Mouse (Mus musculus) mature B cell (primary cell): ENCODE results near the gene Slc25a24.

ENCODE experiments used
- in situ Hi-C: fragments of 300-500 bp; cut with MboI; formaldehyde crosslinking; loops from 2 replicates; pipeline ENCODE4 v1.14.3; 2019

Gene Slc25a24

DNA sequence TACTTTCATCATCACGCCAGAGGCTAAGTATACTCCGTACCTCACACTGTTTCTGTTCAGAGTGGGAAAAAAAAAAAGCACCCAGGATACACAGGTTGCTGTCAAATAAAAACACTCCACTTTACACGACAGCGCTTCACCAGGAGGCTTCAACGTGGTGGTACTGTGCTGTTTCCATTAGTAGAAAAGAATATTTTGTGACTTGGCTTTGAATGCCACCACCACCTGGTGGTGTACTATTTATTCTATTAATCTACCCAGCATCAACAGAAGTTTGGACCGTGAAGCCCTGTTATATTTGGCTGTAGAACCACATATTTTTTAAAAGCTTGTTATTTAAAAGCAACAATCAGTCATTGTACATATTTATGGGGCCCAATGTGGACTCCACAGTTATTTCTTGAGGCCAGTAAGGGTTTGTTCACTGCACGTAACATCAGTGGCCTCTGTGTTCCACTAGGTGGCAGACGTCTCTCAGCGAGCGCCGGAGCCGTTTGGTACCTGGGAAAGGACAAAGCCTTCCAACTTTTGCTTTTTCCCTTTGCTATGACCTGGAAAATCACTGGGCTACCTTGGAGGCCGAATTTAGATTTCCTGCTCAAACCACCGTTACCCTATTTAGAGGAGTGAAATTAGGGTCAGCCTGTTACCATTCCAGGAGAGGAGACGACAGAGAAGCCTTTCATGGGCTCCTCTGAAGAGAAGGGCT, 48.3 kb downstream of the Slc25a24 start:
- in situ Hi-C loops: loop anchor here (10.0 kb wide), 1 partner anchor 314 kb away; no protein-coding TSS in a partner anchor

DNA sequence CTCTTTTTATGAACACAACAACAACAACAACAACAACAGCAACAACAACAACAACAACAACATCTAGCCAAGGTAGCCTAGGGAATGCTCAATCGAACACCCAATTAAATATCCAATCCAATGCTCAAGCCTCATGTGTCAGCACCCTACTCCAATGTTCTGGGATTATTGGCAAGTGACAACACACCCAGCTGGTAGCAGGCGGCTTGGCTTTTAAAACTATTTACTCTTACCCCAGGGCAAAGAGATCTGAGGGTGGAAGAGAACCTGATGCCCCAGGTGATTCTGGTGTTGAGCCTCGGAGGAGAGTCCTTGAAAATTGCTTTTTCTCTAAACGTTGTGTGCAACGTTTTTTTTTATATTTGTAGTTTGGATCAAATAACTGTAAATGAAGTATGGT, 51.4 kb downstream of the Slc25a24 start:
- in situ Hi-C loops: loop anchor here (10.0 kb wide), 1 partner anchor 310 kb away; no protein-coding TSS in a partner anchor

DNA sequence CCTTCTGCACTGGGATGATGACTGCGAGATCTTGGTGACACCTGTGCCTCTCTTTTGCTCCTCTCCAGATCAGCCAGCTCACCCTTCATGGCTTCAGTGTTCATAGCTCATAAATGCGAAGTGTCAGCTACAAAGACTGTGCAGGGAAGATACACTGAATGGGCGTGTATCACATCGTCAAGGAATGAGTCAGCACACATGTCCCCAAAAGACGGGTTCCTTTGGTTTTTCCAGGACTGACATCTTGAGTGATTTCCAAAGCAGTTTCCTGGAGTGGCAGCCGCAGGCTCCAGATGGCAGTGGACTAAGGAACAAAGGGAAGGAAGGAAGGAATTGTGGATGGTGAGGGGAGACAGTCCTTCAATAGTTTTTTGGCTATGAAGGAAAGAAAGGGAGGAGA, 55.8 kb downstream of the Slc25a24 start:
- in situ Hi-C loops: loop anchor here (10.0 kb wide), 1 partner anchor 306 kb away; no protein-coding TSS in a partner anchor

DNA sequence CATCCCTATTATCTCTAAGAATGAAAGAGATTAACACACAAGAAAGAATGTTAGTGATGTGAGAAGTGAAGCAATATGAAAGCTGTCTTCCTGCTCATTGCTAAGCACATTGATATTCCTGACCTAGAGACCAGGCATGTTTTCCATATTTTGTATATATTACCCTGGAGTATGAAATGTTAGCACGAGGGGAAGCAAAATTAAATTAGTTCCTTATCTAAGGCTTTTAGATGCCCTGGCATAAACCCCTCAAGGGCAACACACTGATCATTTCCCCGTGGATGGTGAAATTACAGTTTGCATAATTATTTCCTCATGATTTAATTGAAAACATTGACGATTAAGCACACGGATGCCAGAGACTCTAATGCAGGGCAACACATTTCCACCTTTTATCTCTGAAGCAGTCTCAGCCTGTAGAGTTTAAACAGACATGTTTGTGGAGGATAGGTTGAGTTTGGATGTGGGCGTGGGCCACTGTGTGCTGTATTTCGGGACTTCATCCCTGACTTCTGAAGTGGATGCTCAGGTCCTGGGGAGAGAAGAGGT, 56.7 kb downstream of the Slc25a24 start:
- in situ Hi-C loops: loop anchor here (10.0 kb wide), 1 partner anchor 305 kb away; no protein-coding TSS in a partner anchor

DNA sequence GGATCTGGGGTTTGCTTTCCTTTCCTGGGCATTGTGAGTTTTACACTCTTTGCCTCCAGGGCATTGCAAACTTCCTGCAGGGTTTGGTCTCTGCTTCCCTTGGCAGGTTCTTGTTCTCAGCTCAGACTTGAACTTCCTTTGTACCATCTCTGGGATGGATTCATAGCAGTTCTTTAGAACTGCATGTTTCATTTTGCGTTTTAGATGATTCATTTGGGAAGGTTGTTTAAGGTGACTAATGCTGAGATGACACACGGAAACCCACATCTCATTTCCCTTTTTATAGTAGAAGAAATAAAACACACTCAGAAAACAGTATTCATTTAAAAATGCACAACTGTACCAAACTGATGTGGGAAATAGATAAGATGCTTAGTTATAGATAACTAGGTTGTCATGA, 73.2 kb downstream of the Slc25a24 start:
- in situ Hi-C loops: no loop called here

DNA sequence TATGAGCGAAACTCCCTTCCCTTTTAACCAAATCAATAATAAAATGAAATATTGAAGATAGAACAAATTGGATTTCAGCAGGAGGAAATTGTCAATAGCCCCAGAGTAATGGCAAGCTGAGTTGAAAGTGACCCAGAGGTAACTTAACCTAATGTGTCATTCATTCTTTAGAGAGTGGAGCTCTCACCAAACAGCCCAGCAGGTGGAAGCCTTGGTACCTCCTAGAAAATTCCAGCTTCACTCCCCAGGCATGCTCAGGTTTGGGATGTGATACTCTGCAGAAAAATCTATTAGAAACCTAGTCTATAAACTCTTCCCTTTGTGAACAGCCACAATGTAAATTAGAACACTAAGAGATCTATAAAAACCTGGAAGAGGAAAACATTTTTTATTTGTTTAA, 76.3 kb downstream of the Slc25a24 start:
- in situ Hi-C loops: no loop called here

GRCm38 (mm10) chr3:109212322-109212721, 89.4 kb downstream of the Slc25a24 start:
- in situ Hi-C loops: no loop called here

- in situ Hi-C loops: no loop called here
These were observed 93.4 kb downstream of the Slc25a24 start for GRCm38 (mm10) chr3:109216352-109216751.
